Comparison of ENCODE assay signal across 8 mouse cellular contexts in the genomic region with DNA sequence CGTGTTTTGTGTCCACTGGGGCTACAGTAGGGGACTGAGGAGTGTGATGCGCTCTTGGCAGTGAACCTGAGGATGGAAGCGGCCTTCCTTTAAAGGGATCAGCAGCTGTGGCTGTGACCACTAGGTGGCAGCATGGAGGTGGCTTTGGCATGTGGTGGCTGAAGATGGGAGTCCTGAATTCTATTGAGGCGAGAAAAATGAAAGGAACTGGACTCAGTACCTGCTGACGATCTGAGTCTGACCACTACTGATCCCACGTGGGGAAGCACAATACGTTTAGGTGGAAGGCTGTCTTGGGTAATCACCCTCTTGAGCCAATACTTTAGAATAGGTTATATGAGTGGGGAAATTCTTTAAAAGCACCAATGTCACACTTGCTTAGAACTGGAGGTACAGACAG. TPM values are rescaled to one million over a fixed set of nuclear protein-coding genes. Genes with fewer than 3 reads are reported as not detected.
DNase-seq lines count a peak whose midpoint lies in the region.

No protein-coding gene starts in this region.

- DNase-seq in ES-CJ7 (ENCODE audit: low read depth, low spot score), result peak; percentile 85
- peak; percentile 78 for DNase-seq in adrenal gland, adult 2 months
- peak; percentile 92 for DNase-seq in embryo, embryonic 10 days (ENCODE audit: low spot score)
- DNase-seq in heart, adult 8-10 months (ENCODE audit: low spot score), result peak; percentile 80
- peak; percentile 42 to 81 for DNase-seq in layer of hippocampus, adult 8-10 months (ENCODE audit: low spot score in 2 of 2)
- DNase-seq in lung, postnatal 25 days (ENCODE audit: low spot score), result peak; percentile 81
- DNase-seq in right cerebral cortex, postnatal 36 days (ENCODE audit: low spot score in 2 of 2), result peak; percentile 38 to 61
- peak; percentile 54 for DNase-seq in yolk sac, embryonic 10.5 days (ENCODE audit: low spot score)

RNA-seq across cellular contexts. Expression of gene Lyrm9, which starts 29.9 kb away (rescaled TPM):
- total RNA-seq in adrenal gland, adult 2 months (2021), result 10 to 100 TPM; 47.7 to 51.1 TPM
- 40.0 and 49.3 TPM in 2 replicates for polyA plus RNA-seq in adrenal gland, adult 2 months (2012; rRNA removed)
- 10 to 100 TPM; 34.3 to 51.3 (median 39.8) TPM for total RNA-seq in heart, adult 8-10 months (2022)
- 10 to 100 TPM; 20.1 to 29.1 (median 23.5) TPM for total RNA-seq in layer of hippocampus, adult 8-10 months (2022)

Comparison
In these comparisons a context has a peak if more than half of its experiments do, and no peak if none do; other contexts are left out.
1. Peak in every context shown above with its lines: DNase-seq.